8 mouse cellular contexts compared by ENCODE assay signal in the genomic region with DNA sequence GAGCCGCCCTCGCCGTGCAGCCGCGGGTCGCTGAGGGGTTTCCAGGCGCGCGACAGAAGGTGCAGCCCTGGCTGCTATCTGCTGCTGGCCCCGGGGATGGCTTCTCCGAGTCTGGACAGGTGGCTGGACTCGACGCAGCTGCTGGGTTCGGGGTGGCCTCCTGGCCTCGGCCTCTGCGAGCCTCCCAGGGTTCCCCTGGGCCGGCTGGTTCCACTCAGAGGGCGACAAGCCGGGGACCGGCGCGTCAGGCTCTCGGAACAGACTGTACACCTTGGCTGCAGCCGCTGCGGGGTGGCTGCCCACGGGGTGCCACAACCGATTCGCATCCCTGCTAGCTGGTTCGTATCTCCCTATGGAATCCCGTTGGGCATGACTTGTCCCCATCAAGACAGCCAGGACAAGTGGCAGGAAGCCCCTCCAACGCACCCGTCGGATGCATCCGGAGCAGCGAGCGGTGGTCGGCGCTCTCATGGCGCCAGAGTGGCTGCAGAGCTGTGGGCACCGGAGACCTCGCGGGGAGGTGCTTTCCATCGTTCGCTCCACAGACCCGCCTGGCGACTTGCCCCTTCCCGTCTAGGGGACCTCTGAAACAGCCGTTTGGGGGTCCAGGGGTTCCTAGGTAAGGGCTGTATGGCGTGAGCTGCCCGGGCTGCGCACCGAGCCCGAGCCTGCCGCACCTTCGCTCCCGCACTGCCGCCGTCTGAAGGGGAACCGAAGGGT. TPM values are rescaled to one million over a fixed set of nuclear protein-coding genes. Genes with fewer than 3 reads are reported as not detected.
DNase-seq lines count a peak whose midpoint lies in the region; ATAC-seq lines count a peak whose summit lies in the region.

No protein-coding gene starts in this region.

- H3K4me1 ChIP-seq in heart, embryonic 14.5 days (ENCODE audit: control insufficient read depth in 2 of 2, insufficient read depth in 2 of 2, low read length in 2 of 2): peaks cover 2 to 19% of the 10 kb centered on the region in 2 experiments; a peak in 3 of 4 replicates
- peaks cover 20% of the 10 kb centered on the region for H3K4me1 ChIP-seq in forebrain, embryonic 10.5 days
- H3K4me1 ChIP-seq in limb, embryonic 15.5 days: peaks cover 34% of the 10 kb centered on the region
- H3K4me1 ChIP-seq in stomach, embryonic 14.5 days (ENCODE audit: control insufficient read depth, insufficient read depth, low read length): peaks cover 14% of the 10 kb centered on the region

- H3K9me3 ChIP-seq in heart, embryonic 14.5 days (ENCODE audit: control insufficient read depth, low read length): no peaks in the 10 kb centered on the region
- no peaks in the 10 kb centered on the region for H3K9me3 ChIP-seq in forebrain, embryonic 10.5 days
- no peaks in the 10 kb centered on the region for H3K9me3 ChIP-seq in limb, embryonic 15.5 days
- no peaks in the 10 kb centered on the region for H3K9me3 ChIP-seq in stomach, embryonic 14.5 days (ENCODE audit: control insufficient read depth, low read depth, low read length)

- WGBS in heart, embryonic 14.5 days: under 1% methylated on average over 59 of the region's 59 CpGs
- WGBS in forebrain, embryonic 10.5 days: 2% methylated on average over 59 of the region's 59 CpGs
- 1% methylated on average over 59 of the region's 59 CpGs for WGBS in limb, embryonic 15.5 days
- 1% methylated on average over 59 of the region's 59 CpGs for WGBS in stomach, embryonic 14.5 days

- peak overlapping the region; percentile 38 to 45 for H3K4me3 ChIP-seq in heart, embryonic 14.5 days (ENCODE audit: control insufficient read depth in 1 of 2, insufficient read depth in 1 of 2, low read depth in 1 of 2, low read length in 2 of 2)
- H3K4me3 ChIP-seq in forebrain, embryonic 10.5 days: peak overlapping the region; percentile 42
- H3K4me3 ChIP-seq in limb, embryonic 15.5 days: peak overlapping the region; percentile 45
- H3K4me3 ChIP-seq in stomach, embryonic 14.5 days (ENCODE audit: low read depth, low read length): peak overlapping the region; percentile 38

- intact Hi-C loops in heart, postnatal 25 days (cut with DNase I): loop anchor here (5.0 to 10.0 kb wide), 3 partner anchors 86 to 189 kb away; no protein-coding TSS in a partner anchor

- no peak for DNase-seq in heart, postnatal 25 days (ENCODE audit: low spot score)
- DNase-seq in R1 (ENCODE audit: low read depth, low spot score): peak; percentile 51
- peak; percentile 27 for DNase-seq in forebrain, embryonic 10.5 days (ENCODE audit: extremely low spot score, low spot score)
- DNase-seq in left cerebral cortex, adult 9 months (ENCODE audit: low spot score in 2 of 2): no peak
- DNase-seq in spleen, postnatal 14 days (ENCODE audit: low spot score in 2 of 2): no peak

- H3K4me2 ChIP-seq in heart, embryonic 14.5 days (ENCODE audit: low read length): peak overlapping the region; percentile 79
- peak overlapping the region; percentile 65 for H3K4me2 ChIP-seq in limb, embryonic 15.5 days
- H3K4me2 ChIP-seq in stomach, embryonic 14.5 days (replicated peaks; ENCODE audit: low read depth, low read length): peak overlapping the region; percentile 51

- H3K27ac ChIP-seq in heart, embryonic 14.5 days (replicated peaks in 1 of 2; ENCODE audit: control insufficient read depth in 1 of 2, insufficient read depth in 1 of 2, low read depth in 2 of 2, low read length in 2 of 2): no peak overlapping the region
- 0 out of 2 replicates have a peak overlapping the region, but pooled peaks have one; percentile 20 for H3K27ac ChIP-seq in forebrain, embryonic 10.5 days
- no peak overlapping the region for H3K27ac ChIP-seq in limb, embryonic 15.5 days
- no peak overlapping the region for H3K27ac ChIP-seq in stomach, embryonic 14.5 days (ENCODE audit: low read length)

- ATAC-seq in heart, embryonic 14.5 days (ENCODE audit: insufficient number of reproducible peaks, insufficient read depth, low FRiP score, low read depth): no peak
- ATAC-seq in limb, embryonic 15.5 days (ENCODE audit: insufficient number of reproducible peaks, low FRiP score, low TSS enrichment, low read depth): no peak
- no peak for ATAC-seq in stomach, embryonic 14.5 days (ENCODE audit: insufficient number of reproducible peaks, insufficient read depth, low FRiP score, low read depth)

- no peaks in the 10 kb centered on the region for H3K36me3 ChIP-seq in heart, embryonic 14.5 days (ENCODE audit: control insufficient read depth, insufficient read depth, low read length)
- H3K36me3 ChIP-seq in forebrain, embryonic 10.5 days (replicated peaks): no peaks in the 10 kb centered on the region
- no peaks in the 10 kb centered on the region for H3K36me3 ChIP-seq in limb, embryonic 15.5 days
- no peaks in the 10 kb centered on the region for H3K36me3 ChIP-seq in stomach, embryonic 14.5 days (ENCODE audit: control insufficient read depth, insufficient read depth, low read length)

- H3K9ac ChIP-seq in heart, embryonic 14.5 days (ENCODE audit: low read length): peak overlapping the region; percentile 64
- H3K9ac ChIP-seq in limb, embryonic 15.5 days: 0 out of 2 replicates have a peak overlapping the region, but pooled peaks have one; percentile 35
- H3K9ac ChIP-seq in stomach, embryonic 14.5 days (replicated peaks; ENCODE audit: low read depth, low read length): no peak overlapping the region

- H3K27me3 ChIP-seq in heart, embryonic 14.5 days (ENCODE audit: control insufficient read depth, insufficient read depth, low read length): peaks cover 67% of the 10 kb centered on the region
- peaks cover 73% of the 10 kb centered on the region for H3K27me3 ChIP-seq in forebrain, embryonic 10.5 days (ENCODE audit: poor library complexity, severe bottlenecking)
- H3K27me3 ChIP-seq in limb, embryonic 15.5 days: peaks cover 59% of the 10 kb centered on the region
- peaks cover 44% of the 10 kb centered on the region for H3K27me3 ChIP-seq in stomach, embryonic 14.5 days (ENCODE audit: control insufficient read depth, insufficient read depth, low read length)

RNA-seq across cellular contexts. Expression of gene Ltbp2, which starts 0.4 kb away (rescaled TPM):
- polyA plus RNA-seq in heart, embryonic 14.5 days (2014; fragmentation: Nextera tagmentation; extraction: Ambion mirVana): 2.9 and 3.0 TPM in 2 replicates
- total RNA-seq in heart, postnatal 25 days (2021): 1 to 10 TPM; 1.8 to 2.0 TPM
- polyA plus RNA-seq in forebrain, embryonic 10.5 days (2016; fragmentation: Nextera tagmentation; extraction: Ambion mirVana): 0.10 TPM in 1 of 2 replicates, not detected in the other
- polyA plus RNA-seq in limb, embryonic 15.5 days (2015; fragmentation: Nextera tagmentation; extraction: Ambion mirVana): 7.1 and 8.7 TPM in 2 replicates
- 0.36 and 0.45 TPM in 2 replicates for polyA plus RNA-seq in stomach, embryonic 14.5 days (2014; fragmentation: Nextera tagmentation; extraction: Ambion mirVana)

Comparison
In these comparisons a context has a peak if more than half of its experiments do, and no peak if none do; other contexts are left out.
1. DNase-seq: peak in R1 (single experiment) and forebrain, embryonic 10.5 days (single experiment); none in heart, postnatal 25 days (single experiment), left cerebral cortex, adult 9 months (0 of 2) and spleen, postnatal 14 days (0 of 2).
2. Peak in every context shown above with its lines, with median percentiles within 50 percentile points of each other: H3K4me2 ChIP-seq and H3K4me3 ChIP-seq.